Comparison of ENCODE assay signal across 8 mouse cellular contexts in genomic region chr8:44985326-44986288, GRCm38 (mm10). TPM values are rescaled to one million over a fixed set of nuclear protein-coding genes. Genes with fewer than 3 reads are reported as not detected.
DNase-seq lines count a peak whose midpoint lies in the region; ATAC-seq and TF ChIP-seq lines count a peak whose summit lies in the region.

No protein-coding gene starts in this region.

- peaks cover 11% of the 10 kb centered on the region for H3K36me3 ChIP-seq in kidney, embryonic 16.5 days (ENCODE audit: insufficient read depth, low read length)
- H3K36me3 ChIP-seq in heart, embryonic 14.5 days (ENCODE audit: control insufficient read depth, insufficient read depth, low read length): peaks cover 20% of the 10 kb centered on the region
- no peaks in the 10 kb centered on the region for H3K36me3 ChIP-seq in liver, postnatal 0 days (replicated peaks; ENCODE audit: insufficient read depth, low read length)
- 0 out of 2 replicates have a peak, but pooled peaks cover 3% of the 10 kb centered on the region for H3K36me3 ChIP-seq in stomach, embryonic 16.5 days (ENCODE audit: control insufficient read depth, insufficient read depth, low read length)

- 46% methylated on average over 10 of the region's 10 CpGs for WGBS in kidney, embryonic 16.5 days
- WGBS in heart, embryonic 14.5 days: 13% methylated on average over 10 of the region's 10 CpGs
- WGBS in liver, postnatal 0 days (ENCODE audit: insufficient replicate concordance): 36% methylated on average over 10 of the region's 10 CpGs
- WGBS in stomach, embryonic 16.5 days: 30% methylated on average over 10 of the region's 10 CpGs

- no peak for TF ChIP-seq EP300 in liver, postnatal 0 days (IDR thresholded peaks at IDR 0.05; ENCODE audit: low read depth)

- DNase-seq in kidney, adult 11 months: no peak
- peak; percentile 79 for DNase-seq in brain, adult 2 months (ENCODE audit: low read depth, low spot score)
- DNase-seq in liver, postnatal 0 days: no peak
- DNase-seq in thymus, postnatal 36 days: no peak
- DNase-seq in frontal cortex, postnatal 25 days (ENCODE audit: low spot score in 2 of 2): no peak

- no peak overlapping the region for H3K9ac ChIP-seq in kidney, embryonic 16.5 days (replicated peaks; ENCODE audit: low read length)
- H3K9ac ChIP-seq in heart, embryonic 14.5 days (ENCODE audit: low read length): no peak overlapping the region
- H3K9ac ChIP-seq in liver, postnatal 0 days (replicated peaks): no peak overlapping the region
- H3K9ac ChIP-seq in stomach, embryonic 16.5 days (ENCODE audit: low read length): no peak overlapping the region

- no peak overlapping the region for H3K4me3 ChIP-seq in kidney, embryonic 16.5 days (ENCODE audit: low read length)
- H3K4me3 ChIP-seq in heart, embryonic 14.5 days (ENCODE audit: control insufficient read depth in 1 of 2, insufficient read depth in 1 of 2, low read depth in 1 of 2, low read length in 2 of 2): no peak overlapping the region
- no peak overlapping the region for H3K4me3 ChIP-seq in liver, postnatal 0 days (ENCODE audit: low read depth, low read length)
- no peak overlapping the region for H3K4me3 ChIP-seq in stomach, embryonic 16.5 days (replicated peaks; ENCODE audit: low read length)

- no peaks in the 10 kb centered on the region for H3K9me3 ChIP-seq in kidney, embryonic 16.5 days (ENCODE audit: low read length)
- H3K9me3 ChIP-seq in heart, embryonic 14.5 days (ENCODE audit: control insufficient read depth, low read length): no peaks in the 10 kb centered on the region
- H3K9me3 ChIP-seq in liver, postnatal 0 days (ENCODE audit: low read length): no peaks in the 10 kb centered on the region
- H3K9me3 ChIP-seq in stomach, embryonic 16.5 days (replicated peaks; ENCODE audit: control insufficient read depth, low read length): no peaks in the 10 kb centered on the region

- peak; percentile 62 for TF ChIP-seq CTCF in liver, postnatal 0 days (IDR thresholded peaks at IDR 0.05; ENCODE audit: low read depth)

- H3K27me3 ChIP-seq in kidney, embryonic 16.5 days (ENCODE audit: insufficient read depth, low read length): no peaks in the 10 kb centered on the region
- no peaks in the 10 kb centered on the region for H3K27me3 ChIP-seq in heart, embryonic 14.5 days (ENCODE audit: control insufficient read depth, insufficient read depth, low read length)
- no peaks in the 10 kb centered on the region for H3K27me3 ChIP-seq in liver, postnatal 0 days (ENCODE audit: insufficient read depth, low read length)
- no peaks in the 10 kb centered on the region for H3K27me3 ChIP-seq in stomach, embryonic 16.5 days (ENCODE audit: control insufficient read depth, insufficient read depth, low read length)

- H3K4me2 ChIP-seq in kidney, embryonic 16.5 days (replicated peaks; ENCODE audit: low read depth, low read length): no peak overlapping the region
- H3K4me2 ChIP-seq in heart, embryonic 14.5 days (ENCODE audit: low read length): peak overlapping the region; percentile 16
- no peak overlapping the region for H3K4me2 ChIP-seq in liver, postnatal 0 days (ENCODE audit: low read depth, low read length)
- no peak overlapping the region for H3K4me2 ChIP-seq in stomach, embryonic 16.5 days (ENCODE audit: low read depth, low read length)

- peak; percentile 49; the same call in 1 of the 2 replicates for ATAC-seq in kidney, embryonic 16.5 days (ENCODE audit: low FRiP score, low TSS enrichment)
- no peak; the same call in 1 of the 2 replicates for ATAC-seq in heart, embryonic 14.5 days (ENCODE audit: insufficient number of reproducible peaks, insufficient read depth, low FRiP score, low read depth)
- no peak for ATAC-seq in liver, postnatal 0 days
- peak; percentile 64; the same call in 1 of the 2 replicates for ATAC-seq in stomach, embryonic 16.5 days (ENCODE audit: insufficient read depth, low FRiP score)

- H3K27ac ChIP-seq in kidney, embryonic 16.5 days (ENCODE audit: low read length): no peak overlapping the region
- peak overlapping the region; percentile 48 to 62 for H3K27ac ChIP-seq in heart, embryonic 14.5 days (replicated peaks in 1 of 2; ENCODE audit: control insufficient read depth in 1 of 2, insufficient read depth in 1 of 2, low read depth in 2 of 2, low read length in 2 of 2)
- no peak overlapping the region for H3K27ac ChIP-seq in liver, postnatal 0 days (ENCODE audit: low read depth)
- no peak overlapping the region for H3K27ac ChIP-seq in stomach, embryonic 16.5 days (ENCODE audit: low read length)

- no peaks in the 10 kb centered on the region for H3K4me1 ChIP-seq in kidney, embryonic 16.5 days (ENCODE audit: insufficient read depth, low read length)
- H3K4me1 ChIP-seq in heart, embryonic 14.5 days (ENCODE audit: control insufficient read depth in 2 of 2, insufficient read depth in 2 of 2, low read length in 2 of 2): peaks cover 15 to 44% of the 10 kb centered on the region in 2 experiments
- no peaks in the 10 kb centered on the region for H3K4me1 ChIP-seq in liver, postnatal 0 days (ENCODE audit: insufficient read depth)
- peaks cover 9% of the 10 kb centered on the region for H3K4me1 ChIP-seq in stomach, embryonic 16.5 days (ENCODE audit: control insufficient read depth, insufficient read depth, low read length)

RNA-seq across cellular contexts. Expression of gene Fat1, which starts 50.4 kb away (rescaled TPM):
- 19.9 and 20.9 TPM in 2 replicates for polyA plus RNA-seq in kidney, embryonic 16.5 days (2015; fragmentation: Nextera tagmentation; extraction: Ambion mirVana)
- 22.2 TPM in 2 replicates for polyA plus RNA-seq in heart, embryonic 14.5 days (2014; fragmentation: Nextera tagmentation; extraction: Ambion mirVana)
- polyA plus RNA-seq in liver, postnatal 0 days (2015; fragmentation: Nextera tagmentation; extraction: Ambion mirVana): 0.73 and 0.78 TPM in 2 replicates
- polyA plus RNA-seq in stomach, embryonic 16.5 days (2015; fragmentation: Nextera tagmentation; extraction: Ambion mirVana): 20.2 and 20.8 TPM in 2 replicates

Comparison
In these comparisons a context has a peak if more than half of its experiments do, and no peak if none do; other contexts are left out.
1. ATAC-seq: peak in kidney, embryonic 16.5 days (single experiment) and stomach, embryonic 16.5 days (single experiment); none in heart, embryonic 14.5 days (single experiment) and liver, postnatal 0 days (single experiment).
2. H3K27ac ChIP-seq: peak in heart, embryonic 14.5 days (2 of 2); none in kidney, embryonic 16.5 days (single experiment), liver, postnatal 0 days (single experiment) and stomach, embryonic 16.5 days (single experiment).
3. RNA of gene Fat1, which starts 50.4 kb away (polyA plus RNA-seq): 22.2 TPM in heart, embryonic 14.5 days, 20.2 to 20.8 TPM in stomach, embryonic 16.5 days and 19.9 to 20.9 TPM in kidney, embryonic 16.5 days; 0.73 to 0.78 TPM in liver, postnatal 0 days; every median in the first group is over 10 times any median in the second.